Mouse (Mus musculus): ENCODE measurements around the gene Skap1. TPM values are rescaled to one million over a fixed set of nuclear protein-coding genes. Genes with fewer than 3 reads are reported as not detected.

The Skap1 gene
- 1.9 and 2.4 TPM in 2 replicates for polyA plus RNA-seq (2012; rRNA removed)

GRCm38 (mm10) chr11:96463986-96464715 is at the start of gene Skap1:
Gene Skap1, plus strand, starts transcription at chr11:96464593.

GRCm38 (mm10) chr11:96776968-96777962 is 312.9 kb downstream of the Skap1 start, which contains the start of gene Snx11:
Gene Snx11, minus strand, starts transcription at chr11:96777559.

GRCm38 (mm10) chr11:96788871-96789795 is 324.7 kb downstream of the Skap1 start, which contains the start of gene Cbx1:
Gene Cbx1, plus strand, starts transcription at chr11:96789127.

Other genes with a start within 250 kb of the Skap1 start
- gene Hoxb9, start 193.1 kb upstream of the Skap1 start, polyA plus RNA-seq (2012; rRNA removed): 0.43 and 15.4 TPM in 2 replicates
- 28.2 and 71.6 TPM in 2 replicates for gene Hoxb8, start 182.7 kb upstream of the Skap1 start, polyA plus RNA-seq (2012; rRNA removed)
- 3.5 and 10.0 TPM in 2 replicates for gene Hoxb7, start 178.0 kb upstream of the Skap1 start, polyA plus RNA-seq (2012; rRNA removed)
- gene Hoxb6, start 172.1 kb upstream of the Skap1 start, polyA plus RNA-seq (2012; rRNA removed): 14.9 and 21.2 TPM in 2 replicates
- gene Hoxb5, start 161.3 kb upstream of the Skap1 start, polyA plus RNA-seq (2012; rRNA removed): 24.3 and 32.8 TPM in 2 replicates
- gene Hoxb4, start 146.3 kb upstream of the Skap1 start, polyA plus RNA-seq (2012; rRNA removed): 4.7 and 5.6 TPM in 2 replicates
- 25.2 and 37.6 TPM in 2 replicates for gene Hoxb3, start 141.3 kb upstream of the Skap1 start, polyA plus RNA-seq (2012; rRNA removed)
- 10.5 and 15.4 TPM in 2 replicates for gene Hoxb2, start 114.1 kb upstream of the Skap1 start, polyA plus RNA-seq (2012; rRNA removed)
- 0.06 and 0.10 TPM in 2 replicates for gene Hoxb1, start 98.8 kb upstream of the Skap1 start, polyA plus RNA-seq (2012; rRNA removed)

Data from central nervous system, embryonic 14 days (tissue).